Mouse (Mus musculus): Measurements from ENCODE around the gene Mboat7. TPM values are rescaled to one million over a fixed set of nuclear protein-coding genes. Genes with fewer than 3 reads are reported as not detected.

Gene Mboat7
- polyA plus RNA-seq, 1 experiment from 2014 or later: 40.7 TPM

GRCm38 (mm10) chr7:3692382-3692986, 839 bp downstream of the Mboat7 start, which contains the start of gene Tsen34:
Tsen34 (plus strand) TSS chr7:3692863.
- WGBS: under 1% methylated on average over 49 of the region's 49 CpGs
- H3K4me2 ChIP-seq: peak within 1 kb of the TSS; percentile 78
- H3K4me3 ChIP-seq: peak within 1 kb of the TSS; percentile 73
- H3K27me3 ChIP-seq (replicated peaks): no peaks in the 10 kb centered on the region
- H3K27ac ChIP-seq (ENCODE audit: poor library complexity, severe bottlenecking): peak within 1 kb of the TSS; percentile 95
- H3K36me3 ChIP-seq: peaks cover 30% of the 10 kb centered on the region
- H3K4me1 ChIP-seq (replicated peaks): peaks cover 24% of the 10 kb centered on the region
- H3K9me3 ChIP-seq (replicated peaks): no peaks in the 10 kb centered on the region
- ATAC-seq (ENCODE audit: insufficient number of reproducible peaks, low FRiP score): peak; percentile 58; the same call in 1 of the 2 replicates
- peak within 1 kb of the TSS; percentile 88 for H3K9ac ChIP-seq

- WGBS: 37% methylated on average over 3 of the region's 3 CpGs
- H3K9me3 ChIP-seq (replicated peaks): no peaks in the 10 kb centered on the region
Measured at GRCm38 (mm10) chr7:3691919-3692318, 1.4 kb downstream of the Mboat7 start.

GRCm38 (mm10) chr7:3685400-3686187, 7.7 kb downstream of the Mboat7 start:
- Histone ChIP-seq H3K36me3 (peaks cover 66% of the 10 kb centered on the region), H3K4me1 (replicated peaks) (no peaks in the 10 kb centered on the region), H3K4me2 (no peak overlapping the region), H3K4me3 (no peak overlapping the region), H3K27me3 (replicated peaks) (no peaks in the 10 kb centered on the region), H3K9me3 (replicated peaks) (no peaks in the 10 kb centered on the region), H3K27ac (ENCODE audit: poor library complexity, severe bottlenecking) (no peak overlapping the region), H3K9ac (no peak overlapping the region)
- 79% methylated on average over 31 of the region's 31 CpGs for WGBS
- ATAC-seq (ENCODE audit: insufficient number of reproducible peaks, low FRiP score): no peak

More at GRCm38 (mm10) chr7:3691919-3692318, 1.4 kb downstream of the Mboat7 start:
- Histone ChIP-seq H3K36me3 (peaks cover 31% of the 10 kb centered on the region), H3K27ac (ENCODE audit: poor library complexity, severe bottlenecking) (no peak overlapping the region), H3K27me3 (replicated peaks) (no peaks in the 10 kb centered on the region), H3K9ac (peak overlapping the region; percentile 88), H3K4me3 (peak overlapping the region; percentile 73), H3K4me2 (peak overlapping the region; percentile 78), H3K4me1 (replicated peaks) (peaks cover 24% of the 10 kb centered on the region)
- no peak for ATAC-seq (ENCODE audit: insufficient number of reproducible peaks, low FRiP score)

- H3K27ac ChIP-seq (ENCODE audit: poor library complexity, severe bottlenecking): no peak overlapping the region
- H3K4me1 ChIP-seq (replicated peaks): no peaks in the 10 kb centered on the region
- no peaks in the 10 kb centered on the region for H3K27me3 ChIP-seq (replicated peaks)
- WGBS: 86% methylated on average over 8 of the region's 8 CpGs
- peaks cover 64% of the 10 kb centered on the region for H3K36me3 ChIP-seq
- no peak overlapping the region for H3K9ac ChIP-seq
- ATAC-seq (ENCODE audit: insufficient number of reproducible peaks, low FRiP score): no peak
- no peak overlapping the region for H3K4me3 ChIP-seq
- H3K9me3 ChIP-seq (replicated peaks): no peaks in the 10 kb centered on the region
- no peak overlapping the region for H3K4me2 ChIP-seq
Measured at GRCm38 (mm10) chr7:3684698-3685097, 8.6 kb downstream of the Mboat7 start.

GRCm38 (mm10) chr7:3683908-3684550, 9.3 kb downstream of the Mboat7 start:
- Histone ChIP-seq H3K4me1 (replicated peaks) (no peaks in the 10 kb centered on the region), H3K4me2 (no peak overlapping the region), H3K27me3 (replicated peaks) (no peaks in the 10 kb centered on the region), H3K4me3 (no peak overlapping the region), H3K36me3 (peaks cover 61% of the 10 kb centered on the region), H3K27ac (ENCODE audit: poor library complexity, severe bottlenecking) (no peak overlapping the region), H3K9ac (no peak overlapping the region), H3K9me3 (replicated peaks) (no peaks in the 10 kb centered on the region)
- no peak for ATAC-seq (ENCODE audit: insufficient number of reproducible peaks, low FRiP score)
- 82% methylated on average over 10 of the region's 10 CpGs for WGBS

- Histone ChIP-seq H3K4me2 (no peak within 1 kb of the TSS), H3K4me3 (no peak within 1 kb of the TSS), H3K9ac (no peak within 1 kb of the TSS), H3K36me3 (peaks cover 18% of the 10 kb centered on the region), H3K27ac (ENCODE audit: poor library complexity, severe bottlenecking) (no peak within 1 kb of the TSS), H3K4me1 (replicated peaks) (no peaks in the 10 kb centered on the region), H3K9me3 (replicated peaks) (no peaks in the 10 kb centered on the region), H3K27me3 (replicated peaks) (no peaks in the 10 kb centered on the region)
- no peak for ATAC-seq (ENCODE audit: insufficient number of reproducible peaks, low FRiP score)
- 56% methylated on average over 9 of the region's 9 CpGs for WGBS
Measured at GRCm38 (mm10) chr7:3677342-3677741, 16.0 kb downstream of the Mboat7 start, which contains the start of gene Tmc4. Tmc4 (minus strand) TSS chr7:3677553.

- no peak for ATAC-seq (ENCODE audit: insufficient number of reproducible peaks, low FRiP score)
- Histone ChIP-seq H3K9me3 (replicated peaks) (no peaks in the 10 kb centered on the region), H3K27me3 (replicated peaks) (no peaks in the 10 kb centered on the region), H3K4me2 (no peak overlapping the region), H3K9ac (no peak overlapping the region), H3K36me3 (peaks cover 18% of the 10 kb centered on the region), H3K4me1 (replicated peaks) (no peaks in the 10 kb centered on the region), H3K27ac (ENCODE audit: poor library complexity, severe bottlenecking) (no peak overlapping the region), H3K4me3 (no peak overlapping the region)
- WGBS: 84% methylated on average over 12 of the region's 12 CpGs
Measured at GRCm38 (mm10) chr7:3676371-3676770, 17.0 kb downstream of the Mboat7 start.

GRCm38 (mm10) chr7:3675228-3675548, 18.1 kb downstream of the Mboat7 start:
- H3K4me2 ChIP-seq: no peak overlapping the region
- H3K4me1 ChIP-seq (replicated peaks): no peaks in the 10 kb centered on the region
- no peaks in the 10 kb centered on the region for H3K27me3 ChIP-seq (replicated peaks)
- H3K9me3 ChIP-seq (replicated peaks): no peaks in the 10 kb centered on the region
- 74% methylated on average over 3 of the region's 3 CpGs for WGBS
- peaks cover 10% of the 10 kb centered on the region for H3K36me3 ChIP-seq
- H3K27ac ChIP-seq (ENCODE audit: poor library complexity, severe bottlenecking): no peak overlapping the region
- ATAC-seq (ENCODE audit: insufficient number of reproducible peaks, low FRiP score): no peak; the same call in 1 of the 2 replicates
- no peak overlapping the region for H3K9ac ChIP-seq
- H3K4me3 ChIP-seq: no peak overlapping the region

- H3K9ac ChIP-seq: no peak overlapping the region
- WGBS: 64% methylated on average over 10 of the region's 10 CpGs
- H3K4me1 ChIP-seq (replicated peaks): no peaks in the 10 kb centered on the region
- H3K4me3 ChIP-seq: no peak overlapping the region
- H3K36me3 ChIP-seq: peaks cover 9% of the 10 kb centered on the region; the same call in 1 of the 2 replicates
- H3K4me2 ChIP-seq: no peak overlapping the region
- H3K27ac ChIP-seq (ENCODE audit: poor library complexity, severe bottlenecking): no peak overlapping the region
- H3K27me3 ChIP-seq (replicated peaks): no peaks in the 10 kb centered on the region
- no peaks in the 10 kb centered on the region for H3K9me3 ChIP-seq (replicated peaks)
- ATAC-seq (ENCODE audit: insufficient number of reproducible peaks, low FRiP score): peak; percentile 77
Measured at GRCm38 (mm10) chr7:3674507-3675227, 18.7 kb downstream of the Mboat7 start.

GRCm38 (mm10) chr7:3666921-3667391, 26.4 kb downstream of the Mboat7 start:
- no peaks in the 10 kb centered on the region for H3K9me3 ChIP-seq (replicated peaks)
- H3K27ac ChIP-seq (ENCODE audit: poor library complexity, severe bottlenecking): peak overlapping the region; percentile 40; the same call in 1 of the 2 replicates
- peaks cover 31% of the 10 kb centered on the region for H3K4me1 ChIP-seq (replicated peaks)
- ATAC-seq (ENCODE audit: insufficient number of reproducible peaks, low FRiP score): no peak
- peak overlapping the region; percentile 60 for H3K9ac ChIP-seq
- peaks cover 14% of the 10 kb centered on the region for H3K36me3 ChIP-seq
- peak overlapping the region; percentile 64 for H3K4me2 ChIP-seq
- H3K27me3 ChIP-seq (replicated peaks): no peaks in the 10 kb centered on the region
- 5% methylated on average over 14 of the region's 14 CpGs for WGBS
- peak overlapping the region; percentile 35 for H3K4me3 ChIP-seq

Measured in heart, embryonic 12.5 days (tissue).